Mouse (Mus musculus) lung, embryonic 14.5 days (tissue): ENCODE results near the gene Rho. TPM values are rescaled to one million over a fixed set of nuclear protein-coding genes. Genes with fewer than 3 reads are reported as not detected.

Experiments used
- ATAC-seq: fragments of 200-750 bp; cut with Nextera tagmentation; 2 replicates; pipeline ENCODE4 v1.8.0; 2017; ENCODE audit warnings: mild to moderate bottlenecking, moderate TSS enrichment, moderate library complexity; ENCODE audit not compliant: insufficient read depth
- DNase-seq: peaks from one replicate; pipeline ENCODE4 v3.0.0-alpha.2; 2015
- H3K27ac ChIP-seq: fragments of 300-500 bp; sonication (generic); 2 replicates; pipeline ENCODE4 v1.5.1; 2014; ENCODE audit warnings: low read depth, mild to moderate bottlenecking, moderate library complexity
- H3K27me3 ChIP-seq: fragments of 300-500 bp; sonication (generic); 2 replicates; pipeline ENCODE4 v1.6.1; 2014; ENCODE audit warnings: low read length, control low read depth; ENCODE audit not compliant: insufficient read depth
- H3K36me3 ChIP-seq: fragments of 300-500 bp; sonication (generic); 2 replicates; pipeline ENCODE4 v1.6.1; 2014; ENCODE audit warnings: control low read depth; ENCODE audit not compliant: insufficient read depth
- H3K4me1 ChIP-seq: fragments of 300-500 bp; sonication (generic); 2 replicates; pipeline ENCODE4 v1.6.1; 2014; ENCODE audit warnings: antibody characterized with exemption, control low read depth; ENCODE audit not compliant: insufficient read depth
- H3K4me2 ChIP-seq: fragments of 300-500 bp; sonication (generic); 2 replicates; pipeline ENCODE4 v1.6.1; 2014; ENCODE audit warnings: mild to moderate bottlenecking
- H3K4me3 ChIP-seq: fragments of 300-500 bp; sonication (generic); 2 replicates; pipeline ENCODE4 v1.5.1; 2014; ENCODE audit warnings: low read depth, low read length
- H3K9ac ChIP-seq: fragments of 300-500 bp; sonication (generic); 2 replicates; pipeline ENCODE4 v1.6.1; 2014
- H3K9me3 ChIP-seq: fragments of 300-500 bp; sonication (generic); 2 replicates; pipeline ENCODE4 v1.6.1; 2016; ENCODE audit warnings: low read depth, low read length, control low read depth
- CTCF ChIP-seq: IDR thresholded peaks from 2 replicates; pipeline ENCODE4 v1.5.1; 2016; ENCODE audit warnings: antibody characterized with exemption, low read depth
- WGBS: fragments of 180-500 bp; shearing (Covaris S2); extraction: QIAGEN DNeasy Blood & Tissue Kit; methylation state at CpG from one replicate; pipeline ENCODE4 v1.1.7; 2014; 5-methylcytosine and 5-hydroxymethylcytosine counted together
- polyA plus RNA-seq: library from polyadenylated mRNA; unstranded; fragments of >200 nt; fragmentation: Nextera tagmentation; extraction: Ambion mirVana; gene quantifications from 2 replicates; pipeline ENCODE4 v1.2.1, GENCODE M21; 2014

Rho gene
- polyA plus RNA-seq, 1 experiment from 2014 or later, result 0.18 TPM

GRCm38 (mm10) chr6:115914511-115915202 is 16.9 kb upstream of the Rho start:
- ATAC-seq (no peak), DNase-seq (no peak)
- H3K4me1 ChIP-seq, result peaks cover 5% of the 10 kb centered on the region; the same call in 1 of the 2 replicates
- 82% methylated on average over 15 of the region's 15 CpGs for WGBS
- no peaks in the 10 kb centered on the region for H3K27me3 ChIP-seq
- H3K4me3 ChIP-seq, result no peak overlapping the region
- TF ChIP-seq CTCF, result no peak
- H3K4me2 ChIP-seq, result no peak overlapping the region
- H3K36me3 ChIP-seq, result peaks cover 4% of the 10 kb centered on the region; the same call in 1 of the 2 replicates
- no peak overlapping the region for H3K27ac ChIP-seq
- H3K9ac ChIP-seq, result no peak overlapping the region
- H3K9me3 ChIP-seq, result no peaks in the 10 kb centered on the region

GRCm38 (mm10) chr6:115915601-115916445 is 15.7 kb upstream of the Rho start:
- no peaks in the 10 kb centered on the region for H3K27me3 ChIP-seq
- TF ChIP-seq CTCF, result no peak
- 47% methylated on average over 17 of the region's 17 CpGs for WGBS
- H3K9me3 ChIP-seq, result no peaks in the 10 kb centered on the region
- peaks cover 4% of the 10 kb centered on the region for H3K36me3 ChIP-seq
- H3K27ac ChIP-seq, result no peak overlapping the region
- DNase-seq (no peak), ATAC-seq (no peak)
- H3K9ac ChIP-seq, result no peak overlapping the region
- H3K4me1 ChIP-seq, result no peaks in the 10 kb centered on the region
- no peak overlapping the region for H3K4me3 ChIP-seq
- no peak overlapping the region for H3K4me2 ChIP-seq

GRCm38 (mm10) chr6:115916611-115917010 is 14.9 kb upstream of the Rho start:
- no peak overlapping the region for H3K9ac ChIP-seq
- TF ChIP-seq CTCF, result no peak
- H3K4me1 ChIP-seq, result no peaks in the 10 kb centered on the region
- WGBS, result 57% methylated on average over 5 of the region's 5 CpGs
- no peak overlapping the region for H3K4me2 ChIP-seq
- DNase-seq (peak; percentile 36), ATAC-seq (no peak)
- H3K4me3 ChIP-seq, result no peak overlapping the region
- H3K36me3 ChIP-seq, result peaks cover 4% of the 10 kb centered on the region
- H3K9me3 ChIP-seq, result no peaks in the 10 kb centered on the region
- H3K27ac ChIP-seq, result no peak overlapping the region
- no peaks in the 10 kb centered on the region for H3K27me3 ChIP-seq

- no peaks in the 10 kb centered on the region for H3K4me1 ChIP-seq
- no peak overlapping the region for H3K4me2 ChIP-seq
- no peak for ATAC-seq
- H3K9ac ChIP-seq, result no peak overlapping the region
- no peak overlapping the region for H3K27ac ChIP-seq
- no peak for TF ChIP-seq CTCF
- no peaks in the 10 kb centered on the region for H3K27me3 ChIP-seq
- peaks cover 4% of the 10 kb centered on the region for H3K36me3 ChIP-seq
- DNase-seq, result no peak
- 75% methylated on average over 1 of the region's 1 CpGs for WGBS
- H3K4me3 ChIP-seq, result no peak overlapping the region
- no peaks in the 10 kb centered on the region for H3K9me3 ChIP-seq
Observed at GRCm38 (mm10) chr6:115918615-115919014, 12.9 kb upstream of the Rho start.

- no peak for TF ChIP-seq CTCF
- 86% methylated on average over 5 of the region's 5 CpGs for WGBS
- ATAC-seq, result no peak
Observed at GRCm38 (mm10) chr6:115919876-115920275, 11.7 kb upstream of the Rho start.

GRCm38 (mm10) chr6:115924829-115925228 is 6.7 kb upstream of the Rho start:
- 28% methylated on average over 6 of the region's 6 CpGs for WGBS
- ATAC-seq, result peak; percentile 83
- Histone ChIP-seq H3K9ac (no peak overlapping the region), H3K27ac (no peak overlapping the region), H3K9me3 (no peaks in the 10 kb centered on the region), H3K4me2 (no peak overlapping the region), H3K27me3 (no peaks in the 10 kb centered on the region), H3K4me1 (peaks cover 9% of the 10 kb centered on the region), H3K4me3 (no peak overlapping the region), H3K36me3 (no peaks in the 10 kb centered on the region; the same call in 1 of the 2 replicates)
- peak; percentile 70 for DNase-seq
- no peak for TF ChIP-seq CTCF

More at GRCm38 (mm10) chr6:115919876-115920275, 11.7 kb upstream of the Rho start:
- Histone ChIP-seq H3K4me1 (peaks cover 6% of the 10 kb centered on the region), H3K27ac (no peak overlapping the region), H3K9me3 (no peaks in the 10 kb centered on the region), H3K9ac (no peak overlapping the region), H3K4me2 (no peak overlapping the region), H3K36me3 (peaks cover 4% of the 10 kb centered on the region), H3K27me3 (no peaks in the 10 kb centered on the region), H3K4me3 (no peak overlapping the region)
- no peak for DNase-seq

- no peaks in the 10 kb centered on the region for H3K9me3 ChIP-seq
- no peaks in the 10 kb centered on the region for H3K36me3 ChIP-seq
- TF ChIP-seq CTCF, result no peak
- no peak overlapping the region for H3K4me3 ChIP-seq
- H3K4me1 ChIP-seq, result peaks cover 12% of the 10 kb centered on the region
- H3K9ac ChIP-seq, result no peak overlapping the region
- WGBS, result 73% methylated on average over 10 of the region's 10 CpGs
- DNase-seq (no peak), ATAC-seq (no peak)
- no peak overlapping the region for H3K4me2 ChIP-seq
- H3K27ac ChIP-seq, result no peak overlapping the region
- no peaks in the 10 kb centered on the region for H3K27me3 ChIP-seq
Observed at GRCm38 (mm10) chr6:115926416-115926815, 5.1 kb upstream of the Rho start.
